Mouse (Mus musculus): ENCODE measurements around the gene Mlxipl.

Gene Mlxipl

GRCm38 (mm10) chr5:135178523-135178922 is 88.8 kb downstream of the Mlxipl start:
- no peak for DNase-seq (ENCODE audit: low read depth, low spot score)
- peaks cover 21% of the 10 kb centered on the region for H3K36me3 ChIP-seq (ENCODE audit: control insufficient read depth, insufficient read depth, low read length, poor library complexity, severe bottlenecking)
- no peaks in the 10 kb centered on the region for H3K27me3 ChIP-seq (ENCODE audit: control insufficient read depth, insufficient read depth, low read length, poor library complexity, severe bottlenecking)

DNA sequence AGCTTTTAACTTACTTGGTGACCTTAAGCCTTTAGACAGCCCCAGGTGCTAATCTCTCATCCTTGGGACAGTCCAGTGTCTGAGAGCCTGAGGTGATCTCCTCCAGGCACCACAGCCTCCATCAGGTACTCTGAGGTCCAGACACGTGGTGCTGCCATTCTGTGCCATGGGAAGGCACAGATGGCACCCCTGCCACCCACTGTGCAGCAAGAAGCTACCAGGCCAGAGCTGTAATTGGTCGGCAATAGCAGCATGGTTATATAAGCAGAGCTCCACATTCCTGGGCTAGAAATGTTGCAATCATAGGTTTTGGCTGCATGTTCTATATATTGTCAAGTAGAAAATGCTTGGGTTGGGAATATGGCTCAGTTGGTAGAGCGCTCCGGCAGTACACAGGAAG is 89.3 kb downstream of the Mlxipl start:
- H3K36me3 ChIP-seq (ENCODE audit: control insufficient read depth, insufficient read depth, low read length, poor library complexity, severe bottlenecking) = peaks cover 21% of the 10 kb centered on the region
- H3K27me3 ChIP-seq (ENCODE audit: control insufficient read depth, insufficient read depth, low read length, poor library complexity, severe bottlenecking) = no peaks in the 10 kb centered on the region
- no peak for DNase-seq (ENCODE audit: low read depth, low spot score)

GRCm38 (mm10) chr5:135179616-135180015 is 89.9 kb downstream of the Mlxipl start:
- no peak for DNase-seq (ENCODE audit: low read depth, low spot score)
- Histone ChIP-seq H3K27me3 (ENCODE audit: control insufficient read depth, insufficient read depth, low read length, poor library complexity, severe bottlenecking) (no peaks in the 10 kb centered on the region), H3K36me3 (ENCODE audit: control insufficient read depth, insufficient read depth, low read length, poor library complexity, severe bottlenecking) (peaks cover 21% of the 10 kb centered on the region)

- Histone ChIP-seq H3K27me3 (ENCODE audit: control insufficient read depth, insufficient read depth, low read length, poor library complexity, severe bottlenecking) (no peaks in the 10 kb centered on the region), H3K36me3 (ENCODE audit: control insufficient read depth, insufficient read depth, low read length, poor library complexity, severe bottlenecking) (peaks cover 18% of the 10 kb centered on the region)
- no peak for DNase-seq (ENCODE audit: low read depth, low spot score)
These were observed 91.1 kb downstream of the Mlxipl start for GRCm38 (mm10) chr5:135180796-135181195.

- Histone ChIP-seq H3K27me3 (ENCODE audit: control insufficient read depth, insufficient read depth, low read length, poor library complexity, severe bottlenecking) (no peaks in the 10 kb centered on the region), H3K36me3 (ENCODE audit: control insufficient read depth, insufficient read depth, low read length, poor library complexity, severe bottlenecking) (peaks cover 17% of the 10 kb centered on the region)
- no peak for DNase-seq (ENCODE audit: low read depth, low spot score)
These were observed 92.1 kb downstream of the Mlxipl start for GRCm38 (mm10) chr5:135181776-135182175.

- Histone ChIP-seq H3K36me3 (ENCODE audit: control insufficient read depth, insufficient read depth, low read length, poor library complexity, severe bottlenecking) (peaks cover 8% of the 10 kb centered on the region), H3K27me3 (ENCODE audit: control insufficient read depth, insufficient read depth, low read length, poor library complexity, severe bottlenecking) (no peaks in the 10 kb centered on the region)
- DNase-seq (ENCODE audit: low read depth, low spot score) = no peak
These were observed 93.6 kb downstream of the Mlxipl start for GRCm38 (mm10) chr5:135183131-135183861.

- no peak for DNase-seq (ENCODE audit: low read depth, low spot score)
- H3K36me3 ChIP-seq (ENCODE audit: control insufficient read depth, insufficient read depth, low read length, poor library complexity, severe bottlenecking) = peaks cover 5% of the 10 kb centered on the region
- H3K27me3 ChIP-seq (ENCODE audit: control insufficient read depth, insufficient read depth, low read length, poor library complexity, severe bottlenecking) = no peaks in the 10 kb centered on the region
These were observed 95.3 kb downstream of the Mlxipl start for GRCm38 (mm10) chr5:135185016-135185415.

DNA sequence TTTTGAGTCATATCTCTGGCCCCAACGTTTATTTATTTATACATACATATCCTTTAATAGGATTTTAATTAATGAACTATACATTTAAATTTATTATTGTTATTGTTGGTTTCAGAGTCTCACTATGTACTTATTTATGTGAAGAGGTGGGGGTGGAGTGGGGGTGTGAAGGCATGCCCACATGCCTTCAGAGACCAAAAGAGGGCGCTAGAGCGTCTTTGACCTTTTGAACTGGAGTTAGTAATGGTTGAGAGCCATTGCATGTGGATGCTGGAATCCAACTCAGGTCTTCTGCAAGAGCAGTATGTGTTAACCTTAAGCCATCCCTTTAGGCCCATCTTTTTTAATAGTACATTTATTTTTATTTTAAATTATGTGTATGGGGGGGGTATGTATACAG is 95.9 kb downstream of the Mlxipl start:
- DNase-seq (ENCODE audit: low read depth, low spot score) = peak; percentile 57
- Histone ChIP-seq H3K36me3 (ENCODE audit: control insufficient read depth, insufficient read depth, low read length, poor library complexity, severe bottlenecking) (no peaks in the 10 kb centered on the region; the same call in 1 of the 2 replicates), H3K27me3 (ENCODE audit: control insufficient read depth, insufficient read depth, low read length, poor library complexity, severe bottlenecking) (no peaks in the 10 kb centered on the region)

GRCm38 (mm10) chr5:135186231-135186620 is 96.5 kb downstream of the Mlxipl start:
- Histone ChIP-seq H3K27me3 (ENCODE audit: control insufficient read depth, insufficient read depth, low read length, poor library complexity, severe bottlenecking) (no peaks in the 10 kb centered on the region), H3K36me3 (ENCODE audit: control insufficient read depth, insufficient read depth, low read length, poor library complexity, severe bottlenecking) (no peaks in the 10 kb centered on the region; the same call in 1 of the 2 replicates)
- DNase-seq (ENCODE audit: low read depth, low spot score) = no peak

- Histone ChIP-seq H3K27me3 (ENCODE audit: control insufficient read depth, insufficient read depth, low read length, poor library complexity, severe bottlenecking) (no peaks in the 10 kb centered on the region), H3K36me3 (ENCODE audit: control insufficient read depth, insufficient read depth, low read length, poor library complexity, severe bottlenecking) (no peaks in the 10 kb centered on the region; the same call in 1 of the 2 replicates)
- peak; percentile 99 for DNase-seq (ENCODE audit: low read depth, low spot score)
These were observed 97.1 kb downstream of the Mlxipl start, which contains the start of gene Baz1b for GRCm38 (mm10) chr5:135186621-135187348. Baz1b (plus strand) TSS chr5:135187264.

DNA sequence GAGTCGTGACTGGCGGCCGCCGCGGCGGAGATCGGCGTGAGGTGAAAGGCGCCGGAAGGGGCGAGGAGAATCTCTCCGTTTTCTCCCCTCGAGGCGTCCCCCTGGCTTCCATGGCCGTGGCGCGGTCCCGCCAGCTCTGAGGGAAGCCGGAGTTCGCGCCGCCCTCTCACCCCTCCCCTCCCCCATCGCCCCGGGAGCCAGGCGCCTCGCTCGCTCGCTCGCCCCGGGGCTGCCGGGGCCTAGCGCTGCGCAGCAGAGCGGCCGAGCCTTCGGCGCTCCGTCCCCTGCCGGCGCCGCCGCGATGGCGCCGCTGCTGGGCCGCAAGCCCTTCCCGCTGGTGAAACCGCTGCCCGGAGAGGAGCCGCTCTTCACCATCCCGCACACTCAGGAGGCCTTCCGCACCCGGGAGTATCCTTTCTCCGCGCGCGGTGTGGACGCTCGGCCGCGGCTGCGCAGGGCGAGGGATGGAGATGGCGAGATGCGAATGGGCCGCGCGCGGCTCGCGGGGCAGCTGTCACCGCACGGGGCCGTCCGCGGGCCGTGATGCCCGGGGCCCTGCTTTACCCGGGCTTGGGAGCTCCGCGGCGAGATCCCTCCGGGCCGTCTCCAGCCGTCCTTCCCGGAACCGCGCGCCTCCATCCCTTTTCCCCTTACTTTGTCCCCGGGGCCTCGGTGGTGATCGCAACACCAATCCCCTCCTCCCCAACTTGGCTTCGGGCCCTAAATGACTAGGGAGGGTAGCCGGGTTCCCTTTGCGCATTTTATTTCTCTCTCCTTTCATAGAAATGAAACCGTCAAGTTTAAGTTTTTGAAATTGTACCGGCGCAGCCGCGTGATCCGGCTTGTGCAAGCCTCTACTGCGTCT is 97.9 kb downstream of the Mlxipl start:
- Histone ChIP-seq H3K27me3 (ENCODE audit: control insufficient read depth, insufficient read depth, low read length, poor library complexity, severe bottlenecking) (no peaks in the 10 kb centered on the region), H3K36me3 (ENCODE audit: control insufficient read depth, insufficient read depth, low read length, poor library complexity, severe bottlenecking) (no peaks in the 10 kb centered on the region)
- DNase-seq (ENCODE audit: low read depth, low spot score) = peak; percentile 14
